Mouse (Mus musculus): ENCODE data around the gene Ppp1r18. TPM values are rescaled to one million over a fixed set of nuclear protein-coding genes. Genes with fewer than 3 reads are reported as not detected.

Ppp1r18 gene
- total RNA-seq, 2 experiments from 2014 or later: 15.6 to 17.0 TPM

DNA sequence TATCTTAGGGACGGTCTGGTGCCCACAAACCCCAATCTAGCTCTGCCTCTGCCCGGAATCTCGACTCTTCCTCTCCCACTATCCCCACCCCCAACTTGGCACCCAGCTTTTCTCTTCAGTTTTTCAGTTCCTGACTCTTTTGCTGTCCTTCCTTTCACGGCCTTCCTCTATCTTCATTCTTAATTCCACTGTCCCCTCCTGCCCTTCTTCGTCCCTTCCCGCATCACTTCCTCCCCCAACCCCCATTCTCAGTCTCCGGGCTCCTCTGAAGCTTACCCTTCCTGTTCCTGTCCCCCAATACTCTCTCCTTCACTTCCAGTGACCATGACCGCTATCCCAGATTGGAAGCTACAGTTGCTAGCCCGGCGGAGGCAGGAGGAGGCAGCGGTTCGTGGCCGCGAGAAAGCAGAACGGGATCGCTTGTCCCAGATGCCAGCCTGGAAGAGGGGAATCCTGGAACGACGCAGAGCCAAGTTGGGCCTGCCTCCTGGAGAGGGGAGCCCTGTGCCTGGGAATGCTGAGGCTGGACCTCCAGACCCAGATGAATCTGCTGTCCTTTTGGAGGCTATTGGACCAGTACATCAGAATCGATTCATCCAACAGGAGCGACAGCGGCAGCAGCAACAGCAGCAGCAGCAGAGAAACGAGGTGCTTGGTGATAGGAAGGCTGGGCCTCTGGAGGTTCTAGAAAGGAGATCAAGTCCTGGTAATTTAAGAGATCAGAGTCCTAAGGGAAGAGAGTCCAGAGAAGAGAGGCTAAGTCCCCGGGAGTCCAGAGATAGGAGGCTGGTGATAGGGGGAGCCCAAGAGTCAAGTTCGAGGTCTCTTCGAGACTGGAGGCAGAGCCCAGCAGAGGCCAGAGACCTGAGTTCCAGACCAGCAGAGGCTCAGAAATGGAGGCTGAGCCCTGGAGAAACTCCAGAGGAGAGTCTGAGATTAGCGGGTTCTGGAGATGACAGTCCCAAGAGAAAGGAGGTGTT is 1.8 kb downstream of the Ppp1r18 start:
- intact Hi-C loops (cut with DNase I): loop anchor here (2.0 kb wide), 1 partner anchor 50 kb away; the partner anchor contains the start of genes Mrps18b and Ppp1r10
- DNase-seq: peak; percentile 62 to 68

GRCm38 (mm10) chr17:35868165-35868820 is 2.9 kb downstream of the Ppp1r18 start:
- intact Hi-C loops (cut with DNase I): no loop called here
- DNase-seq: peak; percentile 42 to 62

GRCm38 (mm10) chr17:35868961-35869345 is 3.6 kb downstream of the Ppp1r18 start:
- intact Hi-C loops (cut with DNase I): no loop called here
- DNase-seq: no peak

DNA sequence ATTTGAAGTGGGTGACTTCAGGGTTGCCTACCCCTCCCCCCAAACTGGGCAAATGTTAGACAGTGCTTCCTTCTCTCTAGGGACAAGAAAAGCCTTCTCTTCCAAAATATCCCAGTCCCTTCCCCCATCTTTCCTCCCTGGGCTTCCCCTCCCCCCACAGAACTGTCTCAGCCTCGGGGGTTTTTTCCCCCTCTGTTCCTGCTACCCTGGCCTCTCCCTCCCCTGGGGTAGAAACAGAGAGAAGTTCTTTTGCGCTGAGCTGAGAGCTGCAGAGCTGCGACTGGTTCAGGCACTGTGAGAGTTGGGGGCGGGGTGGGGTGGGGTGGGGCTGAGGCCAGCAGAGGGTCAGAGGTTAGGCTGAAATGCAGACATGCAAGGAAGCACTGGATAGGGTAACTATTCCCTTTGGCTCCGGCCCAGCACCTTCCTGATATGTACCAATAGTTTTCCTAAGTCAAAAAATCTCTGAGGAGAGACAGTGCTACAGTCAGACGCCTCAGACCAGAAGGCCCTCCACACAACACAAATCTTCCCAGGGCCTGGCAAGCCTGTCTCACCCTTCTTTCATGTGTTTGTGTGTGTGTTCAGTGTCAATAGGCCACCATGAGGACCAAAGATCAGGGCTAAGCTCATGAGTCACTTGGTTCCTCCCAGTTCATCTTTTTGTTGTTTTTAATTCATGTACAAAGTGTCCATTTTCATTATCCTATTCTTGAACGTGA is 4.1 kb downstream of the Ppp1r18 start:
- peak; percentile 55 to 67 for DNase-seq
- intact Hi-C loops (cut with DNase I): no loop called here

- peak; percentile 73 to 78 for DNase-seq
- intact Hi-C loops (cut with DNase I): no loop called here
These were observed 4.9 kb downstream of the Ppp1r18 start for GRCm38 (mm10) chr17:35870151-35870883.

- peak; percentile 34 to 47 for DNase-seq
- intact Hi-C loops (cut with DNase I): no loop called here
These were observed 5.7 kb downstream of the Ppp1r18 start for GRCm38 (mm10) chr17:35870884-35871696.

DNA sequence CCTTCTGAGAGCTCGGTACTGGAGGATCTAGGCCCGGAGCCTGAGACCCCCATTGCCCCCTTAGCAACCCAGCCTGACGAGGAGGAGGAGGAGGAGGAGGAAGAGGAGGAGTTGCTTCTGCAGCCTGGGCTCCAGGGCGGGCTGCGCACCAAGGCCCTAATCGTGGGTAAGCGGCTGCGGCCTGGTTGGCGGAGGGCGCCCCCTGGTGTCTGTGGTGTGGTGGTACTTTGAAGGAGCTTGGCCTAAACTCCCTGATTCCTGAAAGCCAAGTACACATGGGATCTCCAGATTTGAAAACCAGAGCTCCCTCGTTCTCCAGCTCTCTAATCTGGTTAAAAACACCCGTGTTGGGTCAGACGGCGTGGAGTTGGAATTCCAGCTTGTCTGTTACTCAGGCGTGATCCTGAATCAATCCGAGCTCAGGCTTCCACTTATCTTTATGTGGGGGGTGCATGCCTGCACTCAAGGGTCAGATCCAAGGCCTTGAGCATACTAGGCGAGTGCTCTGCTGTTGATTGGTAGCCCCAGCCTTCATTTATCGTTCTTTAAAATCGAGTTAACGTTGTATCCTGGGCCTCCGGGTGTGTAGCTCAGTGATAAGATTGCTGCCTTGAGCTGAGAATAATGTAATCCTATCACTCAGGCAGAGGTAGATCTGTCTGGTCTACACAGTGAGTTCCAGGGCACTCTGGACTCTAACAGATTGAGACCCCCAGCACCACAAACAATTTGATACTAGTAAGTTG is 8.6 kb downstream of the Ppp1r18 start:
- DNase-seq: peak; percentile 93
- intact Hi-C loops (cut with DNase I): loop anchor here (1.0 to 2.0 kb wide), 2 partner anchors 38 to 135 kb away; no protein-coding TSS in a partner anchor

- DNase-seq: no peak
- intact Hi-C loops (cut with DNase I): no loop called here
These were observed 9.3 kb downstream of the Ppp1r18 start for GRCm38 (mm10) chr17:35874721-35875120.

GRCm38 (mm10) chr17:35879245-35880057 is 14.1 kb downstream of the Ppp1r18 start, which contains the start of gene Dhx16:
TSS of gene Dhx16 (plus strand) at chr17:35879819.
- peak; percentile 94 to 96 for DNase-seq
- intact Hi-C loops (cut with DNase I): loop anchor here (2.0 kb wide), 1 partner anchor 29 kb away; no protein-coding TSS in a partner anchor

- intact Hi-C loops (cut with DNase I): no loop called here
- DNase-seq: no peak
These were observed 17.5 kb downstream of the Ppp1r18 start for GRCm38 (mm10) chr17:35882924-35883323.

DNA sequence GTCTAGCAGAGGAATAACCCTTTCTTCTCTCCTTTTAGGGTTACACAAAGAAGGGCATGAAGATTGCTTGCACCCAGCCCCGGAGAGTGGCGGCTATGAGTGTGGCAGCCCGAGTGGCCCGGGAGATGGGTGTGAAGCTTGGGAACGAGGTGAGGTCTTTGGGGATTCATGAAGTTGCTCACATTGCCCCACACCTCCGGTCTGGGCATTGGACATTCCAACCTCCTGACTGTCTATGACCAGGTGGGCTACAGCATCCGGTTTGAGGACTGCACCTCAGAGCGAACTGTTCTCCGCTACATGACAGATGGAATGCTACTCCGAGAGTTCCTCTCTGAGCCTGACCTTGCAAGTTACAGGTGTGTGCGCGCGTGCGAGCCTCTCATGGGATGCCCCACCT is 18.4 kb downstream of the Ppp1r18 start:
- DNase-seq: no peak
- intact Hi-C loops (cut with DNase I): no loop called here

- DNase-seq: no peak
- intact Hi-C loops (cut with DNase I): no loop called here
These were observed 22.3 kb downstream of the Ppp1r18 start for GRCm38 (mm10) chr17:35887725-35888124.

- intact Hi-C loops (cut with DNase I): loop anchor here (1.0 kb wide), 1 partner anchor 16 kb away; no protein-coding TSS in a partner anchor
- peak; percentile 91 to 92 for DNase-seq
These were observed 31.6 kb downstream of the Ppp1r18 start, which contains the start of gene 2310061I04Rik for GRCm38 (mm10) chr17:35896781-35897643. TSS of gene 2310061I04Rik (minus strand) at chr17:35897431.

DNA sequence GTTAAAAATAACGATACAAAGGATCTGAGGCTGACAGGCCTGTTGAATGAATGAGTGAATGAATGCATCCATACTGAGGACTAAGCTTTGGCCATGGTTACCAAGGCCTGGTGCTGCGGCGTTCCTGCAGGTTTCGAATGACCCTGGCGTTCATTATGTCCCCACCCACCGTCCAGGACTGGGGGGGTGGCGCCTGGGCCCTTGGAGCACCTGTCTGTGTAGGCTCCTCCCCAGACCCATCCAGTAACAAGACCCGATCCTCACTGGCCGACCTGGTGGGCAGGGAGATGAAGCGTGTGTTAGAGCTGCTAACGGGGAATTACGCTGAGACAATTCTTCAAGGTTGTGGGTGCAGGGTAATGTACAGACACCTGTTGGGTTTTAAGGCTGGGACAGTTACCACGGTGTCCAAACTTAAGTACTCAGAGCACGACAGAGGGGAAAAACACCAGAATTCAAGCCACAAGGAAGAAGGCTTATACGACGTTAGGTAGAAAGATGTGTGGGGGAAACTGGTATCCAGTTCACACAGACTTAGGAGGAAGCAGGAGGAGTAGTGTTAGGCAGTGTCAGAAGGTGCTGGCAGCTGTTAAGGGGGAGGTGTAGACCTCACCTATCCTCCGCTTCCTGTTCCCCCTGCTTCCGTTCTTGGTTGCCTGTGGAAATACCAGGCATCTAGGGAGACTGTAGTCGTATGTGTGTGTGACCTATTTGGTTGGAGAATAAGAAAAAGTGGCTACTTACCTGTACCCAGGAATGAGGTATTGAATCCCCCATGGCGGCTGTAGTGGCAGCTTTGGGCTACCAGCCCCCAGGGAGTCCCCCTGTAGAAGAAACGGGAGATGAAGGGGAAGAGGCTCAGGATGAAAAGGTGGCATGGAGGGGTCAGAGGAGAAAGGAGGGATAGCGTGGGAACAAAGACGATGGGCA is 32.5 kb downstream of the Ppp1r18 start:
- intact Hi-C loops (cut with DNase I): loop anchor here (2.0 kb wide), 1 partner anchor 17 kb away; no protein-coding TSS in a partner anchor

DNA sequence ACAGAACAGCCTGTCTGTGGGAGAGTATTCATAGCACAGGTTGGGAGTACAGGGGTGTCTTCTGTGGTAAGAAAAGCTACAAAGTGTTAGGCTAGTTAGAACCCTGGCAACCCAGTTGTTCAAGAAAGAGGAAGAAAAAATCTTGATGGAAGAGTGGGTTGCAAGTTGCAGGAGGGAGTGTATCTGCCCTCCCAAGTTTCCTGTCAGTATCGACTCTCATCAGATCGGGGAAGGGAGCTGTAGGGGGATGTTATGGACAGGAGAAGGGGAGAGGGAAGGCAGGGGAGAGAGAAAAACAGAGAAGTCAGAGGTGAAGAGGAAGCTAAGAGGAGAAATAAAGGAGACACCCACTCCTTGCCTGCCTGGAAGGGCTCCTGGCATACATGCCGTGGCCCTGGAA is 35.2 kb downstream of the Ppp1r18 start:
- intact Hi-C loops (cut with DNase I): no loop called here
- no peak for DNase-seq

More for the DNA sequence above, 32.5 kb downstream of the Ppp1r18 start:
- DNase-seq: no peak
